Mouse (Mus musculus) liver, embryonic 14.5 days (tissue): Measurements from ENCODE around the gene Armc12.

Experiments
- CTCF ChIP-seq: IDR thresholded peaks from 2 replicates; pipeline ENCODE4 v1.5.1; 2016; ENCODE audit warnings: antibody characterized with exemption, low read depth, control low read depth
- EP300 ChIP-seq: IDR thresholded peaks from 2 replicates; pipeline ENCODE4 v1.6.1; 2016; ENCODE audit warnings: antibody characterized with exemption, low read depth

DNA sequence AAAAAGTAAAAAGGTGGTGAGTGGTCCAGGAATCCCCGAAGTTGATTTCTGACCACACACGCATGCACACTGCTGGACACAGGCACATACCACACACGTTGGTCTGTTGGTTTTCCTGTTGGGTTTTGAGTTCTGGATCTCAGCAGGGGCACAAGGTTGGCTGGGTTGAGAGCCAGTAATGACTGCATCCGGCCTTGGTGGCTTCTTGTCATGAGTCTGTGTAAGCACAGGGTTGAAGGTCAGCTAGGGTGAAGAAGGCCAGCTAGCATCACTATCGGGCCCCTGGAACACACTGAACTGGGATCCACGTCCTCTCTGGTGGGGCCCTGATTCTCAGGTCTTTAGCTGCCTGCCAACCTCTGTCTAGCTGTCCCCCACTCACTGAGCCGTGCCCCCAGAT lies 41.9 kb downstream of the Armc12 start:
- TF ChIP-seq CTCF = no peak
- TF ChIP-seq EP300 = no peak
